Mouse (Mus musculus) gastrocnemius, postnatal 25 days (tissue): Measurements from ENCODE around the gene Wnk1. TPM values are rescaled to one million over a fixed set of nuclear protein-coding genes. Genes with fewer than 3 reads are reported as not detected.

Experiments
- DNase-seq: peaks from one replicate; pipeline ENCODE4 v3.0.0; 2022
- microRNA-seq, 2 experiments: library from miRNA; unstranded; fragments of <30 nt; microRNA quantifications; one replicate each; pipeline ENCODE4 v1.2.0; 2021; ENCODE audit warnings: borderline replicate concordance in 2 of 2
- total RNA-seq, 2 experiments: library from RNA; stranded (reverse); gene quantifications; 1 replicate in 1 of 2; 2 replicates in 1 of 2; pipeline ENCODE4 v1.2.3; 2021

Wnk1 gene
- total RNA-seq, 2 experiments from 2014 or later: 263 to 303 TPM

GRCm38 (mm10) chr6:119903081-119903789, 135.2 kb downstream of the Wnk1 start:
- no peak for DNase-seq

DNA sequence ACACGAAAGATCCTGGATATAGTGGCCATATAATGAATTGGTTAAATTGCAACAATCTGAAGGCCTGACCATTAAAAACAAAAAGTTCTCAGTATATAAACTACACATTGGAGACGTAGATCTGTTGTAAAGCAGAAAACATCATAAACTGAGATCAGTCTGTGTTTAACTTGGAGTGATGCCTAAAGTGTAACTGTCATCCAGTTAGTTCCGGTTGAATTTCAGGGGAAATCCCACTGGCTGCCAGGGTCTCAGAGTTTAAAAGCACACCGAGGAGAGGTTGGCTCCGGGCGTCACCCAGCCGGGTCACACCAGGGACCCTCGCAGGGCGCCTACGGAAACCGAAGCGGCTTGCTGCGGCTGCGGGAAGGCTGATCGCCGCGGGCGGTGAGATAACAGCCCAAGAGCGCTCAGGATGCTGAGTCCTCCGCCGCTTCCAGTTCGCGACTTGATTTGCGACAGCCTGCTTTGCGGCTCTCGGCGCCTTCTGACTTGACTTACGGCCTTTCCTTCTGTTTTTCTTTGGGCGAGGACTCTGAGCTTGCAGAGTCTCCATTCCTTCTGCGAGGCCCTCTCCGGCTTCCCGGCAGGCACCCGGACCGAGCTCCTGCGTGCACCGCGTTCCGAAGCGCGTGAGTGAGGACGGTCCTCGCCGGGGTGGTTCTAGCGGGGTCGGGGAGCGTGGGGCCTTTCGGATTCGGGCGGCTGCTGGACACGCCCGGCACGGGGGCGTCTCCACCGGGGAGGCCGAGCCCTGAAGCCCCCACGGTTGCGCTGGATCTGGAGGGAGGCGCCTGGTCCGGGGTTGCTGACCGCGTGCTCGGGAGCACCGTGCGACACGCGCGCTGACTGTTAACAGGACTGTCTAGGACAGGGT, 136.0 kb downstream of the Wnk1 start, which contains the start of gene Rad52:
Rad52 (plus strand) TSS at position 495 of the 877 bp plus-strand sequence.
- peak; percentile 85 for DNase-seq

GRCm38 (mm10) chr6:119892711-119893110, 145.8 kb downstream of the Wnk1 start:
- DNase-seq: no peak

- DNase-seq: no peak
Observed at GRCm38 (mm10) chr6:119883151-119883550, 155.3 kb downstream of the Wnk1 start.

Small RNA genes within 50 kb of the gene (microRNA-seq; reads per million reads assigned to microRNA genes)
- 0 reads per million in 2 experiments for gene Mir706

Other genes with a start within 250 kb of the Wnk1 start
- 10 to 100 TPM; 21.2 to 25.7 TPM for gene Erc1, start 190.5 kb downstream of the Wnk1 start, total RNA-seq
- 10 to 100 TPM; 14.7 to 15.0 TPM for gene Rad52, start 136.0 kb downstream of the Wnk1 start, total RNA-seq
- gene Ninj2, start 54.7 kb upstream of the Wnk1 start, total RNA-seq: not detected